Mouse (Mus musculus): Measurements from ENCODE around the gene Prn.

Prn gene

DNA sequence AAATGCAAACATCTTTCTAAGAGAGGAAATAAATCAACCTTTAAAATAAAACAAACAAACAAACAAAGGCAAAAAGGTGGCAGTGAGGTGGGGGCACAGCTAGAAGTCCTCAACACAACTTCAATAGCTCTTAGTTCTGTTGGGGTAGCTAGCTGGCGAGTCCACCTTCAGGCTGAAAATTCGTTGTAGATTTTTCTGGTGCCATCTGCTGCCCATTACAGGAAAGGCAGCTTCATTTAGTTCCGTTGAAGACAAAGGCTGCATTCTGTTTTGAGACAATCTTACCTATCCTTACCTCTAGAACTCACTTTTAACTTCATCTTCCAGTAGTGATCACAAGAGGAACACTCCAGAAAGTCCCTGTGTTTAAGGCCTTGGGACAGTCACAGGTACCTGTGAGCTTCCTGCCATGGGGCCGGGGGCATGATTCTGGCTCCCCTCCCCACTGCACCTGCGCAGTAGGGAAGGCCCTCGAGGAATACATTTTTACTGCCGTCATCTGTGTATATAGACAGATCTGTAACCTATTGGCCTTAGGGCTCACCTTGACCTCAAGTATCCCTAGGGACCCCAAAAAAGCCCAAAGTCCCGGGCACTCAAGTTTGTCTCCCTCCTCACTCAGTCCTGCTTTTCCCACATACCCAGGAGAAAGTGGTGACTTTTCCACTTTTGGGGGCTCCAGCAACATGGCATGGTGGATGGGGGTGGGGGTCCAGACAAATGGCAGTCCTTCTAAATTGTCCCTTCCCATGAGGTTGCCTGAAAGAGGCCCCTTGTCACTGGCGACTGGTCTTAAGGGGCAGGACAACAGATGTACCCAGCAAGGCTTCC lies 40.2 kb downstream of the Prn start:
- peak; percentile 27 for DNase-seq (ENCODE audit: low read depth)

DNA sequence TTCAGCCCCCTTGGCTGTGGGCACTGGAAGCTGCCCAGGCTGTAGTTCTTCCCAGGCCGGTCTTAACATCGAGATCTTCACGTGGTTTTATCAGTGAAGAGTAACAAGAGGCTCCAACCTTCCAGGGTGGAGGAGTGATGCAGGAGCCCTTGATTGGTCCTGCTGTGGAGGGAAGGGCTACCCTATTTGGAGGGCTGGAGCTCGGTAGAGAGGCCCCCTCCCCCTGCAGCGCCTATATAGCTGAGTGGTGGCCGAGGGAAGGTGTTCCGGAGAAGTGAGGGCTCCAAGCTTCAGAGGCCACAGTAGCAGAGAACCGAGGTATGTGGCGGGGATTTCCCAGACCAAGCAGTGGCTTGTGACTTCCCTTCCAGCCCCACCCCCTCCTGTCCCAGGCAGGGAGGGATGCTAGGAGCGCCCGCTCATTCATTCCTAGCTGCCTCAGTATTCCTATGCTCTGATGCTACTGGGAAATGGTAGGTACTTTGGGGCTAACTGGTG lies 40.9 kb downstream of the Prn start, which contains the start of gene Prnd:
Gene Prnd, plus strand, starts transcription at position 264 of the 498 bp plus-strand sequence.
- no peak for DNase-seq (ENCODE audit: low read depth)

DNA sequence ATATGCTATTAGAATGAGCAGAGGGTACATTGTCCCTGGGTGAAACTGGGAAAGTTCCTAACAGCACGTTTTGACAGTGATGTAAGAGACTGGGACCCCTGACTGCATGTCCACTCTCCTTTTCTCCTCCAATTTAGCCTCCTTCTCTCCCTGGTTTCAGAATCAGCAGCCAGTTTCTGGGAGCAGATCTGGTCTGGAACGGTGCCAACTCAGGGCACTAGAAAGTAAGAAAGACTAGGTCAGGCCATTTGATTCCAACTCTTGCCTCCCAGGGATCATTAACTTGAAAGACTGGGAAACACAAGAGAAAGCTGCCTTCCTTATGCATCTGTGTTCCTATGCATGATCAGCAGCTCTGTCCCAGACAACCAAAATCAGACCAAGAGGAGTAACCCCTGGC lies 42.7 kb downstream of the Prn start:
- DNase-seq (ENCODE audit: low read depth) = no peak

DNA sequence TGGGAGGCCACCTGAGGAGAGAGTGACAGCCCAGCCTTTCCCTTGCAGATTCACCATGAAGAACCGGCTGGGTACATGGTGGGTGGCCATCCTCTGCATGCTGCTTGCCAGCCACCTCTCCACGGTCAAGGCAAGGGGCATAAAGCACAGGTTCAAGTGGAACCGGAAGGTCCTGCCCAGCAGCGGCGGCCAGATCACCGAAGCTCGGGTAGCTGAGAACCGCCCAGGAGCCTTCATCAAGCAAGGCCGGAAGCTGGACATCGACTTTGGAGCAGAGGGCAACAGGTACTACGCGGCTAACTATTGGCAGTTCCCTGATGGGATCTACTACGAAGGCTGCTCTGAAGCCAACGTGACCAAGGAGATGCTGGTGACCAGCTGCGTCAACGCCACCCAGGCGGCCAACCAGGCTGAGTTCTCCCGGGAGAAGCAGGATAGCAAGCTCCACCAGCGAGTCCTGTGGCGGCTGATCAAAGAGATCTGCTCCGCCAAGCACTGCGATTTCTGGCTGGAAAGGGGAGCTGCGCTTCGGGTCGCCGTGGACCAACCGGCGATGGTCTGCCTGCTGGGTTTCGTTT lies 43.3 kb downstream of the Prn start:
- DNase-seq (ENCODE audit: low read depth) = no peak

DNA sequence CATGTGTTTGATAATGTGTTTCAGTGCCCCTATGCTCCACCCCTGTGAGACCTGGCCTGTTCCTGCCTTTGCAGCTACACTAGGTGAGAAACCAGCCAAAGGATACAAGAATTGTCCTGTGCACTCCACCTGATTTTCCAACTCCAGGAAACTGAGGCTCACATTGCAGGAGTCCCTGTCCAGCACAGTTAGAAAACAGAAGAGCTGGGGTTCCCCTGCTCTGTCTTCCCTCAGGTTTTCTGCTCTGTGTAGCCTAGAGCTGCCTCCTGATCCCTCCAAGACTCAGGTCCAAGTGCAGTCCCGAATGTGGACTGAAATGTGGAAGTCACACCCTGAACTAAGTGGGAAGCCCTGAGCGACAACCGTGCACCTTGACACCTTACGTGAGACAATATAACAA lies 44.0 kb downstream of the Prn start:
- no peak for DNase-seq (ENCODE audit: low read depth)

DNA sequence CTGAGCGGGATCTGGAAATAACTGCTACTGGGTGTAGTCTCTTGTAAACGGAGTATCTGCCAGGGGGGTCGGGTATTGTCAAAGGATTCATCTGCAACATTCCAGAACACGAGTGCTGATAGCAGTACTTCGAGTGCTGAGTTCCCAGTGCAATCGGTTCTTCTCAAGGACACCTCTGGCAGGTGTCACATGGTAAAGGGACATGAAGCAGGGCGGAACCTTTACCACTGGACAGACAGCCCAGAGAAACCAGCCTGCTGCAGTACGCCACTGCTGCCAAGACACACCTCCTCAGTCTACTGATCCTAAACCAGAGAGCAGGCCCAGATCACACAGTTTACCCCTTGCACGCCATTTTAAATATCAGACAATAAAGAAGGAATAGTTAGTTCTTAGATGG lies 45.1 kb downstream of the Prn start:
- no peak for DNase-seq (ENCODE audit: low read depth)

DNA sequence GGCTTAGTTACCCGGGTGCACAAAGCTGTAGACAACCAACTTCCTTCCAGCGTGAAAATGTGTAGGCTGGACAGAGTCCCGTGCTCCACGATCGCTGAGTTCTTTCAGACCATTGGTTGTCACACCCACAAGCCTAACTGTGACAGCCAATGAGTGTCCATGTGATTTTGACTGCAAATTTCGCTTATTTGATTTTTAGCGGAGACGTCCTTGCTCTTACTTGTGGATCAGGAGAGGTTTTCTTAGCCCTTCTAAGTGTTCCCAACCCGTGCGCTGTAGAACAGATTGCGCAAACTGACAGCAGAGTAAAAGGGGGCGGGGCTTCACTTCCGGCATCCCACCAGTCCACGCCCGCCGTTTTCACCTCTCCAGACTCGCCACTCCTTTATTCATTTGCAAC lies 45.5 kb downstream of the Prn start:
- no peak for DNase-seq (ENCODE audit: low read depth)

DNA sequence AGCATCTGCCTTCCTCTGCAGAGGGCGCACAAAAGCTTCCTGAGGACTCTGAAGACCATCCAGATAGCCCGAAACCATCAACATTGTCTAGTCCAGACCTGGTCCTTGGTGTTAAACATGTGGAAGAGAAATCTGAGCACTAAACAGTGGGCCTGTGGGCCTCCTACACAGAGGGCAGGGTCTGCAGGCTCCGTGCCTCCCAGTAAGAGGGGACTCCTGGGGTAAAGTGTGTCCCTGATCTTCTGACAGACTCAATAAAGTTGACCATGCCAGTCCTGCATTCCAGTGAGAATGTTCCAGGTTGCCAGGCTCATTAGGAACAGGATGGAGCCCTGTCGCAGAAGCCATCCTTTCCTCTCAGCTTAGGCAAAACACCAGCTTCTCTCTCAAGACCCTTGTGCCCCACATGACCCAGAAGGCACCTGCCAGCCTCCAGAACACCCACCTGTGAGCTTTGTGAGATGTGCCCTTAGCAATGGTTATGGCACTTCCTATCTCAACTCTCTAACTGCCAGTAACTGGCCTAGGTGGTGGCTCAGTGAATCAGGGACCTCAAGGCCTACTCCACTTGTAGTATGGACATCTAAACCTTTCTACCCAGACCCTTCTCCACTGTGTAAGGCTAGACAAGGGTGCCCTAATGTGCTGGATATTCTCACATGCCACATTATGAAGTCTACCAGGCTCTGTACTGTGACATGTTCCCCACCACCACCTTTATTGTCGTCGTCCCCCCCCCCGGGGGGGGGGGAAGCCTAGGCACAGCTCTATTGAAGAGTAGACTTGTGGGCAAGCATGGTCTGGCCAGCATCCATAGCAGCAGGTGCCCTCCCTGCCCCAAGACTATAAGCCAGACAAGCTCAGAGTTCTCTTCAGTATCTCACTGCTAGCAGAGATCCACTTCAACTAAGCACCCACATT lies 46.8 kb downstream of the Prn start:
- no peak for DNase-seq (ENCODE audit: low read depth)

DNA sequence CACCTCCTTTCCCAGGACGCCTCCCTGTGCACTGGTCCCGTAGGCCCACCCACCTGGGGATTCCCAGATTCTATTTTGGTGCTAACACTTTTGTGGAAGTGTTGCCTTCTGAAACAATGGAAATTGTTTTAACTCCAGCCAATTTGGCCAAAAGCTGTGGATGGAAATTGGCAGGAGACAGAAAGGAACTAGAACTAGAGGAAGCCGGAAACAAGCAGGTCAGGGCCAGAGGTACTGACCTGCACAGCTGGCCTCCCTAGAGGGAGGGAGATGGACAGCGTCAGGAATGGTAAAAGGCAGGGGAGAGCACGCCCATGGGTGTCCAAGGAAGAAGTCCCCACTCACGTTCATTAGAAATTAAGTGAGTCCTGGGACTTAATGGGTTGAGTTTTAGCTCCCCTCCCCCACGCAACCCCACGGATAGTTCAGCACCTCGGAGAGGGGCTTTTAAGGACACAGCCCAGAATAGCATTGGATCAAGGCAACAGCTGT lies 48.0 kb downstream of the Prn start:
- no peak for DNase-seq (ENCODE audit: low read depth)

DNA sequence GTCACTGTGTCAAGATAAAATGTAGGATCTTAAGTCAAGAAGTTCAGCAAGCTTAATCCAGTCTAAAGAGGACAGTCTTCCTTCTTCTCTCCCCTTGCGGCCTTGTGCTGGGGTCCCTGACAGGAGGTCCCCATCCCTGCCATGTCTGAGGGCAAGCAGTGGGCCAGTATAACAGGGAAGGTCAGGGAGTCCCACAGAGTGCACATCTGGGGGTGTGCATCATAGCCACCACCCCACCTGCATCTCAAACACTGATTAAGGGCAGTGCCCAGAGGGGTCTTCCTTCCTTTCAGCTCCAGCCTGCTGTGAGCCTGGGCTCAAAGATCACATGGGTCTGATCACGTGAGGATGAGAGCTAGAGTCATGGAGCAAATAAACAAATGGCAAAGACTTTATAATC lies 51.9 kb downstream of the Prn start:
- no peak for DNase-seq (ENCODE audit: low read depth)

DNA sequence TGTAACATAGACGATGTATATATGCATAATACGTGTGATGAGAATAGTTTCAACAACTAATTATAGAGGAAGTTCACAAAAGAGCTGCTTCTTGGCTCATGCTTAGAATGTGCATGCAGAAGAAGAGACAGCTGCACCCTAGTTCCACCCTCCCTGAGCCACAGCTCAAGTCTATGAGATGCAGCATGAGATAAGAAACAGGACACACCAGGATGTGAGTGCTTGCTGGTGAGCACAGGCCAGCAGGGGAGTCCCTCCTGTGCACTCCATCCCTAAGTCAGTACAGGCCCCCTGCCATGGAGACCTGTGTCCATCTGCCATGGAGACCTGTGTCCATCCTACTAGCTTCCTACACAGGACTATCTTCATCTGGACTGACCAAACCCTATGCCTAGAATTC lies 60.8 kb downstream of the Prn start:
- no peak for DNase-seq (ENCODE audit: low read depth)

DNA sequence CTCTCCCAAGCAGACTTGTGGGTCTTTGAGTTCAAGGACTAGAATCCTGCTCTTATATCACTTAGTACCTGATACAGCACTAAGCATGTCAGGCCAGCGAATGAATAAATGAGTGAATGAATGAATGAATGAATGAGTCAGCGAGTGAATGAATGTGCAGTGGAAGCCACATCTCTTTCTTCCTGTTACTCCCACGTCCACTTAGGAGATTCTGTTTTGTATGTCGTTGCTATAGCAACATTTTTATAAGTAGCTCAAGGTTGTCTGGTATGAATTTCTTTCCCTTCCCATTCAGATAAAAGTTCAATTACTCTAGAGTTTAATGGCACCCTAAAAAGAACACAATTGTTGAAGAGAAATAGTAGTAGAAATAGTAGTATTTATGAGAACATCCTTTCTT lies 61.3 kb downstream of the Prn start:
- no peak for DNase-seq (ENCODE audit: low read depth)

DNA sequence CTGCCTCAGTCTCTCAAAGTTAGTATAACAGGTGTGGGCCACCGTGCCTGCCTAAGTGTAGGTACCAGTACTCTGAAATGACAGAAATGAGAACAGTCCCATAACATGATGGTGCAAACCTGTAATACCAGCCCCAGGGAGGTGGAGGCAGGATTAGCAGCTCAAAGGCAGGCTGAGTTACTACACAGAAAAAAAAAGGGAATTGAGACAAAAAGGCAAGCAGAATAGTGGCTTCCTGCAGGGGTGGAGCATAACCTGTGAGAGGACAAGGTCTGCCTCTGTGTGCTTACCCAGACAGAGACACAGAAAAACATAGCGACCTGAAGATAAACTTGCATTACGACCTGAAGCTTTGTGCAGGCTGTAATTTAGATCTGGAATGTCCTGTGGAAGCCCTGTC lies 66.9 kb downstream of the Prn start:
- DNase-seq (ENCODE audit: low read depth) = no peak

DNA sequence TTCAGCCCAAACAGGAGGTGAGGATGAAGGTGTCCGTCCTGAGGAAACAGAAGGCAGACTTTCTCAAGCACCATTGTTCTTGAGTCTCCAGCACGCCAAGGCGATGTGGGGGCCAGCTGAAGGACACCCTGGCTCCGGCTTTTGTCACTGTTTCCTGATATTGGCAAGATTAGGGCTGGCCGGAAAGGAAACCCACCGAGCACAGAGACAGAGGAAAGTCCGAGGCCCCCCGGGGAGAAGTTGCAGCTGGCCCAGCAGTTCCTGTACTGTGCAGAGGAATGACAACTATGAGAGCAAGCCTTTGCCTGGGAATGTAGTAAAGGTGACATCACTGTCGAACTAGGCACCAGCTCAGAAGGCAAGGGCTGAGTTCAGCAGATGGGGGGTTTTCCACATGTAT lies 71.1 kb downstream of the Prn start:
- DNase-seq (ENCODE audit: low read depth) = no peak

DNA sequence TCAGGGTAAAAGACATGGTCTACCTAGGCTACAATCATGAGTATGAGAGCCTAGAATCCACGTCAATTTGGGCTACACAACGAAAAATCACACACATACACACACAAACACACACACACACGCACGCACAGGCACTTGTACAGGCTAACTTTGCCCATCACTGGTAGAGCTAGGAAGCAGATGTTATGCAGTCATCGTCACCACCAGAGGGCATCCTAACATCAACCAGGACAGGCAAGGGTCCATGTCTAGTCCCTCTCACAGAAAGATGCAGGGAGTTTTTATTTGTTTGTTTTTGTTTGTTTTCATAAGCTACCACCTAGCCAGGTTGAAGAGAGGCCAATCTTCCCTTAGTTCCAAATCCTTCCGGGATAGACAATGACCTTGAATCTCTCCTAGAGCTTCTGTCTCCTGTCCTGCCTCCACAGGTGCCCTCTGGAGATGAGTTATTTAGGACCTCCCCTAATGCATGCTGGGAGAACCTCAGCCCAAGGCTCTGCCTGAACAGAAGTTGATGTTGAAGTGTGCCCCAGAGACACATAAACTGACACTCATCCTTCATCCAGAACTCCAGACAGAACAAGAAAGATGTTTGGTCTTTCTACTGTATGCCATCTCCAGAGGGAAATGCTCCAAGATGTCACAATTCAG lies 72.9 kb downstream of the Prn start:
- DNase-seq (ENCODE audit: low read depth) = no peak

DNA sequence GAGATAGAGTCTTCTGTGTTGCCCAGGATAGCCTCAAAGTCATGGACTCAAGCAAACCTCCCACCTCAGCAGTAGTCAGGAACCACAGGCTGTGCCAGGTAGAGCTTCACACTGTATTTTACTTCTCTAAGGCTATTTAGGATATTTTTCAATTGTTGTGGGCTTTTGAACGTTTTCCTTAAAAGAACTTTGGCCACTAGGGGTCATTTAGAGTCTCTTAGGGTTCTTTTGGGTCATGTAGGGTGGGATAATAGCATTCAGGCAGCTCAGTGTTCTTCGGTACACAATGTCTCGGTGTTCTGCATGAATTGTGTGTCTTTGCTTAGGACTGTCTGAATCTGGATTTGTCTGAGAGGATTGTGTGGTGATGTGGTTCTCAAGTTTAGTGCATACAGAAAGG lies 78.2 kb downstream of the Prn start:
- DNase-seq (ENCODE audit: low read depth) = no peak

DNA sequence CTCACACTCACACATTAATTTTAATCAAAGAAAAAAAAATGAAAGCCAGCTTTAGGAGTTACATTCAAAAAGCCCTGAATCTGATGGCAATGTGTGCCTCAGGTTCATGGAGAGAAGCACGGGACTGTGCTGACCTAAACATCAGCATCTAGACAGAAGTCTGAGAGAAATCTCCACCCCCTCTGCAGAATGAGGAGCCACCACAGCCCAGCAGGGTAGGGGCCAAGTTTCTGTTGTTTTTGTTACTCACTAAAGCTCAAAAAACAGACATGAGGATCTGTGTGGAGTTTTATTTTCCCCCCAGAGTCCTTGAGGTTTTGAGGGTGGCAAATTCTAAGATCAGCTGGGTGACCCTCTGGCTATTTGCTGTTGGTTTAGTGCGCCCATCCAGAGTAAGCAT lies 78.8 kb downstream of the Prn start:
- DNase-seq (ENCODE audit: low read depth) = peak; percentile 58

DNA sequence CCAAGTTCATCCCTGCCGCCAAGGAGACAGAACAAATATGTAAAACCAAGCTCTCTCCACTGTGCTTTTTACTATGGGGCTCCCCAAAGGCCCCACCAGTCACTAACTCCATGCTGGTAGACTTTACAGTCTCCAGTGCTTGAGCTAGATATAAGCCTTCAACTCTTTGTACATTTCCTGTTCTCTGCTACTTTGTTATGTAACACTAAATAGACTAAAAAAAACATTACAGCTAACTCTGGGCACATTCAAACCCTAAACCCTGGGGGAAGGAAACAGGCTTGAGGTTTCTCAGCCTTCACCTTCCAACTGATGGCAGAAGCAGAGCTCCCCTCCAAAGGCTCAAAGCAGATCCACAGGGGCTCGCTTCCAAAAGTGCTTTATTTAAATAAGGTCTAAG lies 82.7 kb downstream of the Prn start:
- no peak for DNase-seq (ENCODE audit: low read depth)

DNA sequence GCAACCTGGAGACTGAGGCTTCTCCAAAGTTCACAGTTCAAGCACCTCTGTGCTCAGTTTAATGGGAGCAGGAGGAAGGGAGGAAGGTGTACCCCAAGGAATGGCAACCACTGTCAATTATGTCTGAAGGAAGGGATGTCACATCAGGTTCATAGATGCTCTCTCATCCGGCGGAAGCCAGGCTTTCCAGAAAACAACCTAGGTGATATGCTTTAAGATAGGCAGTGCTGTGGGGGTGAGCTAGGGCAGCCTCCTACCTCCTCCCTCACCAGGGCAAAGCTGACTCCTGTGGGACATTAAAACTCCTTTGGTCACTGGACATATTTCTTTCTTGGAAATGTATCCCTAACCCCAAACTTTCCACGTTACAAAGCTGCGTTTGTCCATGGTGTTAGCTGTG lies 83.4 kb downstream of the Prn start:
- DNase-seq (ENCODE audit: low read depth) = no peak

DNA sequence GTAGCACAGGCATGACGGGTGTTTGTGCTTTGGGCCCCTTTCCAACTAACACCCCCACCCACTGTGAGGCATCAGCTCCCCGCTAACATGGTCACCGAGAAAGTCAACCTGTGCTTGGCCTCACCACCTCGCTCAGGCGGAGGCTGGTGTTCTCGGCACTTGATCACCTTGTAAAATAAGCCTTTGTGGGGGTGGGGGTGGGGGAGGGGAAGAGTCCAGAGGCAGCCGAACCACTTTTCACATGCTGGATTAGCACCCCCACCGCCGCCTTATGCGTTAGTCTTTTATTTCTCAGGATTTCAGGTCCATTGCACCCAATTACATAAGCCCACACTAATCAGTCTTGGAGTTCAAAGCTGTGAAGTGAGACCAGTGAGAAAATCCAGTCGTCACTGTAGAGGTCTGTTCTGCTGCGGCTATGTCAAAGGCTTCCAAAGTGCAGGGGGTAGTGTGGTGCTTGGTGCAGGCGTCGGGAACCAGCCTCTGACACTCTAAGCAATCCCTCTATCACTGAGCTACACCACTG lies 83.9 kb downstream of the Prn start:
- no peak for DNase-seq (ENCODE audit: low read depth)

DNA sequence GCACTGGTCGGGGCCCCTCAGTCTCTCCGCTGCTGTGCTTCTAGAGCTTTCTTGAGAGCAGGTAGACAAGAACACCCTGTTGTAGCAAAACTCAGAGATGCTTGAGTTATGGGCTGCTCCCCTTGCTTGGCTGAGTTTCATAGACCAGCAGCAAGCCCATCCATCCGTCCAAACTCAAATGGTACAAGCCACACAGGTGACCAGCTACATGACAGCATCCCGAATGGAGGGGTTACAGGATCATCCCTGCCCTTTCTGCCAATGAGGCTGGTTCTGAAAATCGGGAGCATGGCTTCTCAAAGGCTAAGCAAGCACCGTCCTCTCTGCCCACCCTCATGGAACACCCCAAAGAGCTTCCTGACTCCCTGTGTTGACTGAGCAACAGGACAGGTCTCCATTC lies 85.2 kb downstream of the Prn start:
- DNase-seq (ENCODE audit: low read depth) = no peak

DNA sequence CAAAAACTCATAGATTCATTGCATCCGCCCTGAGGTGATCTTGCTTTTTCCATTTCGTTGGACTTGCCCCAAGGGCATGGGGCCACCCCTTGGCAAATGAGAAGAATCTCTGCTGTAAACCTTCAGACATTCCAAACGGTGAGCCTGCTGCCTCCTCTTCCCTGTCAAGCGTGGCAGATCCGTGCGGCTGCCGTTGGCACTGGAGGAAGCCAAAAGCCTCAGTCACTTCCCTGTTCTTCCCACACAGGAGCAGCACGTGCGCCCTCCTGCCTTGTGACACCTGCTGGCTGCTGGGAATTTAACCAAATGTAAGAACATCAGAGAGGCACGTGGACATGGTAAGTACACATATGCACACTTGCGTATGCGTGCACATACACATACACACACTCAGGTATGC lies 86.0 kb downstream of the Prn start:
- DNase-seq (ENCODE audit: low read depth) = no peak

All from fibroblast of lung, adult 2 months (primary cell).